Mouse (Mus musculus): ENCODE measurements around the gene Ostf1. TPM values are rescaled to one million over a fixed set of nuclear protein-coding genes. Genes with fewer than 3 reads are reported as not detected.
"Not testable (repeated sequence)": the region's sequence is repeated elsewhere in the genome, so short reads cannot be mapped to it uniquely, and the experiment has no call there.

Ostf1 gene
- total and polyA plus RNA-seq, 2 experiments from 2014 or later = 17.7 to 32.8 TPM

DNA sequence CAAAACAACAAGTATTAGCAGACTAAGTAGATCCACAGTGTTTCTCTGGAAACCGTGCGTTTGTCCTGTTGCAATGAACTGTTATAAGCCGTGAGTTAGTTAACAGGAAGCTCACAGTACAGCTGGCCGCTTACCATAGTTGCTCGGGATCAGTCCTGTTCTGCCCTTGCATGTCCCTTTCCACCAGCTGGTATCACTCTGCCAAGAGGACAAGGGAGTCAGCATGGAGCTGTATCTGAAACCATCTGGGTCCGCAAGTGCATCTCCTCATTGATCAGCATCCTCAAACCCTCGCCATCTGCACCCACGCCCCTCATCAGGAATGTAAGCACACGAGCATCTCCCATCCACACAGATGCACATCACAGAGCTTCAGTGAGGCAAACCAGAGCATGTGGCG lies 37.9 kb downstream of the Ostf1 start:
- 87% methylated on average over 10 of the region's 10 CpGs for WGBS
- DNase-seq (ENCODE audit: low spot score) (peak; percentile 60), ATAC-seq (ENCODE audit: low FRiP score) (no peak)
- Histone ChIP-seq H3K27ac (ENCODE audit: low read depth, low read length) (no peak overlapping the region), H3K4me2 (ENCODE audit: low read depth, low read length, poor library complexity, severe bottlenecking) (no peak overlapping the region), H3K9me3 (ENCODE audit: low read length) (no peaks in the 10 kb centered on the region), H3K27me3 (ENCODE audit: insufficient read depth, low read length) (no peaks in the 10 kb centered on the region), H3K9ac (replicated peaks; ENCODE audit: low read length, poor library complexity, severe bottlenecking) (no peak overlapping the region), H3K4me1 (ENCODE audit: insufficient read depth, low read length) (no peaks in the 10 kb centered on the region; the same call in 1 of the 2 replicates), H3K36me3 (ENCODE audit: insufficient read depth, low read length) (no peaks in the 10 kb centered on the region), H3K4me3 (ENCODE audit: low read depth, low read length) (no peak overlapping the region)
- no peak for TF ChIP-seq CTCF (IDR thresholded peaks at IDR 0.05)

DNA sequence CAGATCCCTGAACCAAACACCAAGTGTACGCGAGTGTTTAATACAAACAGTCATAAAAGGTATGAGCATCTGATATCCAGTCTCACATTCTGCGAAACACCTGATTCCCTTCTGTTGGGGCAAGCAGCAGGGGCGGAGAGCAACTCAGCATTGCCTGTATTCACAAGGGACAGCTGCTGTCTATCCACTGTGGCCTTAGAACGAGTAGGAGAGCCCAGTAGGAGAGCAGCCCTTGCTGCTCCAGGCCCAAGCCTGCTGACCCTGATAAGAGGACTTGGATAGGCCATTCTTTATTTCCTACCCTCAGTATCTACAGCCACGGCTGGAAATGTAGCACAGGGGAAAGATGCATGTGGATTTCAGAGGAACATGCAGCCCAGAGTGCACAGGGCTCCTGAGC lies 38.7 kb downstream of the Ostf1 start:
- no peak overlapping the region for H3K27ac ChIP-seq (ENCODE audit: low read depth, low read length)
- DNase-seq (ENCODE audit: low spot score) = no peak
- no peaks in the 10 kb centered on the region for H3K27me3 ChIP-seq (ENCODE audit: insufficient read depth, low read length)
- no peak overlapping the region for H3K4me3 ChIP-seq (ENCODE audit: low read depth, low read length)
- WGBS = 84% methylated on average over 6 of the region's 6 CpGs
- no peak for ATAC-seq (ENCODE audit: low FRiP score)
- H3K4me2 ChIP-seq (ENCODE audit: low read depth, low read length, poor library complexity, severe bottlenecking) = no peak overlapping the region
- H3K36me3 ChIP-seq (ENCODE audit: insufficient read depth, low read length) = no peaks in the 10 kb centered on the region
- no peak overlapping the region for H3K9ac ChIP-seq (replicated peaks; ENCODE audit: low read length, poor library complexity, severe bottlenecking)
- H3K4me1 ChIP-seq (ENCODE audit: insufficient read depth, low read length) = no peaks in the 10 kb centered on the region; the same call in 1 of the 2 replicates
- TF ChIP-seq CTCF (IDR thresholded peaks at IDR 0.05) = no peak
- H3K9me3 ChIP-seq (ENCODE audit: low read length) = no peaks in the 10 kb centered on the region

DNA sequence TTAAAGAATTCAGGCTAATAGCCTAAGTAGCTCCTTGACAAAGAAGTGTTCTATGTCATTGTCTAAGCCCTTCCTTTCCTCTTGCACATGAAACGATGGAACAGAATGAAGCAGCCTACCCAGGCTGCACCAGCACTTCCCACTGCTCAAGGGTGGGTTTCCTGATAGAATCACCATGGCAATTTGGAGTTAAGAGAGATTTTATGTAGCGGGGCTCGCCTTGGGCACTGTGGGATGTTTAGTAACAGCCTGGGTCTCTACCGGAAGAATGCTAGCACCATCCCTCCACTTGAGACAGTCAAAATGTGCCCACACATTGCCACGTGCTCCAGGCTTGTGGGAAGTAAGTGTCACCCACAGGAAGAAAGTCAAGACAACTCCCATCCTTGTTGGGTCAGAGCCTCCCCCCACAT lies 40.7 kb downstream of the Ostf1 start:
- no peaks in the 10 kb centered on the region for H3K36me3 ChIP-seq (ENCODE audit: insufficient read depth, low read length)
- H3K9ac ChIP-seq (replicated peaks; ENCODE audit: low read length, poor library complexity, severe bottlenecking) = no peak overlapping the region
- H3K27ac ChIP-seq (ENCODE audit: low read depth, low read length) = no peak overlapping the region
- DNase-seq (ENCODE audit: low spot score) (no peak), ATAC-seq (ENCODE audit: low FRiP score) (peak; percentile 35; the same call in 1 of the 2 replicates)
- no peaks in the 10 kb centered on the region for H3K27me3 ChIP-seq (ENCODE audit: insufficient read depth, low read length)
- 41% methylated on average over 5 of the region's 5 CpGs for WGBS
- no peak overlapping the region for H3K4me2 ChIP-seq (ENCODE audit: low read depth, low read length, poor library complexity, severe bottlenecking)
- H3K9me3 ChIP-seq (ENCODE audit: low read length) = no peaks in the 10 kb centered on the region
- H3K4me3 ChIP-seq (ENCODE audit: low read depth, low read length) = no peak overlapping the region
- TF ChIP-seq CTCF (IDR thresholded peaks at IDR 0.05) = no peak
- H3K4me1 ChIP-seq (ENCODE audit: insufficient read depth, low read length) = no peaks in the 10 kb centered on the region; the same call in 1 of the 2 replicates

DNA sequence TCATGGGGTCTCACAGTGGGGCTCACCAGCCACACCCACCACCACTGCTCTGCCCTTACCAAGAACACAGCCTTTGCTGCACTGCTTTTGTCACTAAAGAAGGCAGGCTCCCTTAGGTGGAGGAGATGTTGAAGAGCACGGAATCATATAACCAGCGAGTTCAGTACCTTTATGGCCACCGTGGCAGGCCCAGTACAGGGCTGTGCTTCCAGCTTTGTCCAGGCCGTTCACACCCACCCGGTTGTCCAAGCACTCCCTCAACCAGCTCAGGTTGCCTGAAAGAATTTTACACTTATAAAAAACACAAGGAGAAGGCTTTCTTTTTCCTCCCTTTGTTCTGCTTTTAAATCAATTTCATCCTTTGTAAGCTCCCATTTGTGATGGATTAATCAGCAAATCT lies 41.4 kb downstream of the Ostf1 start:
- Histone ChIP-seq H3K36me3 (ENCODE audit: insufficient read depth, low read length) (no peaks in the 10 kb centered on the region), H3K27me3 (ENCODE audit: insufficient read depth, low read length) (no peaks in the 10 kb centered on the region), H3K4me1 (ENCODE audit: insufficient read depth, low read length) (no peaks in the 10 kb centered on the region; the same call in 1 of the 2 replicates), H3K4me2 (ENCODE audit: low read depth, low read length, poor library complexity, severe bottlenecking) (no peak overlapping the region), H3K27ac (ENCODE audit: low read depth, low read length) (no peak overlapping the region), H3K4me3 (ENCODE audit: low read depth, low read length) (no peak overlapping the region), H3K9ac (replicated peaks; ENCODE audit: low read length, poor library complexity, severe bottlenecking) (no peak overlapping the region), H3K9me3 (ENCODE audit: low read length) (no peaks in the 10 kb centered on the region)
- ATAC-seq (ENCODE audit: low FRiP score) (no peak), DNase-seq (ENCODE audit: low spot score) (no peak)
- TF ChIP-seq CTCF (IDR thresholded peaks at IDR 0.05) = no peak
- WGBS = 32% methylated on average over 5 of the region's 5 CpGs

DNA sequence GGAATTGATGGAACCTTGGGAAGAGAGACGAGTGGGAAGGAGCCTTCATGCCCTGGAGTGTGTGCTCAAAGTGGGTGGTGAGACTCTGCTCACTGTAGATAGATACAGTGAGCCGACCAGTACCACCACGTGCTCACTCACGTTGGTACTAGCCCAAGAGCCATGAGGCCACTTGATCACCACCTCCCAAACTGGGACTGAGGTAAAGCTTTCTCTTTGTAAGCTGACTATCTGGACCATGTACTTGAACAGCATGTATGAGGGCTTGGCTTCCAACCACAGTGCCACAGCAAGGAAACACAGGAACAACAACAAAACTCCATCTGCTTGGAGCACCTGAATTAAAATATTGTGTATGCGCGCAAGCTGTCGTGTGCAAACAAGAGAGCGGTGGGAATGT lies 42.3 kb downstream of the Ostf1 start:
- H3K4me1 ChIP-seq (ENCODE audit: insufficient read depth, low read length) = no peaks in the 10 kb centered on the region; the same call in 1 of the 2 replicates
- no peaks in the 10 kb centered on the region for H3K9me3 ChIP-seq (ENCODE audit: low read length)
- TF ChIP-seq CTCF (IDR thresholded peaks at IDR 0.05) = no peak
- no peaks in the 10 kb centered on the region for H3K27me3 ChIP-seq (ENCODE audit: insufficient read depth, low read length)
- no peak for DNase-seq (ENCODE audit: low spot score)
- H3K27ac ChIP-seq (ENCODE audit: low read depth, low read length) = no peak overlapping the region
- WGBS = 88% methylated on average over 8 of the region's 8 CpGs
- H3K4me2 ChIP-seq (ENCODE audit: low read depth, low read length, poor library complexity, severe bottlenecking) = no peak overlapping the region
- H3K9ac ChIP-seq (replicated peaks; ENCODE audit: low read length, poor library complexity, severe bottlenecking) = no peak overlapping the region
- ATAC-seq (ENCODE audit: low FRiP score) = no peak
- no peak overlapping the region for H3K4me3 ChIP-seq (ENCODE audit: low read depth, low read length)
- H3K36me3 ChIP-seq (ENCODE audit: insufficient read depth, low read length) = no peaks in the 10 kb centered on the region

DNA sequence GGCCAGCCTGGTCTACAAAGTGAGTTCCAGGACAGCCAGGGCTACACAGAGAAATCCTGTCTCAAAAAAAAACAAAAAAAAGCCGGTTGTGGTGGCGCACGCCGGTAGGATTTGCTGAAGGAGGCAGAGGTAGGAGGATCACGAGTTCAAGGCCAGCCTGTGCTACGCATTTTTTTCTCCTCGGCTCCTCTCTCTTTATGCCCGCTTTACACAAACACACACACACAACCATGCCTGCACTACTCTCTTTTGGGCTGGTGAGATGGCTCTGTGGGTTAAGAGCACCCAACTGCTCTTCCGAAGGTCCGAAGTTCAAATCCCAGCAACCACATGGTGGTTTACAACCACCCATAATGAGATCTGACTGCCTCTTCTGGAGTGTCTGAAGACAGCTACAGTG lies 42.8 kb downstream of the Ostf1 start:
- not testable (repeated sequence) for H3K36me3 ChIP-seq (ENCODE audit: insufficient read depth, low read length); H3K4me3 ChIP-seq (ENCODE audit: low read depth, low read length); DNase-seq (ENCODE audit: low spot score); H3K27me3 ChIP-seq (ENCODE audit: insufficient read depth, low read length); H3K4me1 ChIP-seq (ENCODE audit: insufficient read depth, low read length); H3K9ac ChIP-seq (replicated peaks; ENCODE audit: low read length, poor library complexity, severe bottlenecking); H3K27ac ChIP-seq (ENCODE audit: low read depth, low read length); H3K9me3 ChIP-seq (ENCODE audit: low read length); ATAC-seq (ENCODE audit: low FRiP score); H3K4me2 ChIP-seq (ENCODE audit: low read depth, low read length, poor library complexity, severe bottlenecking)
- 97% methylated on average over 10 of the region's 10 CpGs for WGBS

Measured in midbrain, postnatal 0 days (tissue).